Mouse (Mus musculus): ENCODE results near the gene Pard3b.

- TF ChIP-seq CTCF (conservative IDR thresholded peaks at IDR 0.05; ENCODE audit: low read length) (no peak), POU5F1 (IDR thresholded peaks at IDR 0.05; ENCODE audit: borderline replicate concordance, low read length) (no peak), NANOG (IDR thresholded peaks at IDR 0.05; ENCODE audit: borderline replicate concordance, low read length) (peak; percentile 9; the same call in 1 of the 2 replicates)
These were observed 1040.2 kb downstream of the Pard3b start for GRCm38 (mm10) chr1:62678611-62679344.
